Mouse (Mus musculus): ENCODE data around the gene AU040320.

Gene AU040320

DNA sequence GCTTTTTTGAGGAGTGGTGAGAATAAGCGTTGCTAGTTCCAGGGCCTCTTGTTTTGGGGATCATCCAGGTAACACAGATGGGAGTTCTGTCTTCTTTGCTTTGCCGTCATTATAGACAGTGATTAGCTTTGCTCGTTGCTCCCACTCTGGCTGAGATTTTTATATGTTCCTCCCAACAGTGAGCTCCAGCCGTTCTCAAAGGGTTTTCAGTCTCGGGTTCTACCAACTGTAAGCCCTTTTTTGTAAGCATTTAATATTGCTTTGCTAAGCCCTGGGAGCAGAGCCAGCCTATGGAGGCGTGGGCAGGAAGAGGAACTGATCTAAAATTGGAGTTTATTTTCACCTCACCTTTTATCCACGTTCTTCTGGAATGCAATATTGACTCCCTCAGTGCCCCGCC lies 29.7 kb downstream of the AU040320 start:
- no peak for DNase-seq (ENCODE audit: low read depth, low spot score)

DNA sequence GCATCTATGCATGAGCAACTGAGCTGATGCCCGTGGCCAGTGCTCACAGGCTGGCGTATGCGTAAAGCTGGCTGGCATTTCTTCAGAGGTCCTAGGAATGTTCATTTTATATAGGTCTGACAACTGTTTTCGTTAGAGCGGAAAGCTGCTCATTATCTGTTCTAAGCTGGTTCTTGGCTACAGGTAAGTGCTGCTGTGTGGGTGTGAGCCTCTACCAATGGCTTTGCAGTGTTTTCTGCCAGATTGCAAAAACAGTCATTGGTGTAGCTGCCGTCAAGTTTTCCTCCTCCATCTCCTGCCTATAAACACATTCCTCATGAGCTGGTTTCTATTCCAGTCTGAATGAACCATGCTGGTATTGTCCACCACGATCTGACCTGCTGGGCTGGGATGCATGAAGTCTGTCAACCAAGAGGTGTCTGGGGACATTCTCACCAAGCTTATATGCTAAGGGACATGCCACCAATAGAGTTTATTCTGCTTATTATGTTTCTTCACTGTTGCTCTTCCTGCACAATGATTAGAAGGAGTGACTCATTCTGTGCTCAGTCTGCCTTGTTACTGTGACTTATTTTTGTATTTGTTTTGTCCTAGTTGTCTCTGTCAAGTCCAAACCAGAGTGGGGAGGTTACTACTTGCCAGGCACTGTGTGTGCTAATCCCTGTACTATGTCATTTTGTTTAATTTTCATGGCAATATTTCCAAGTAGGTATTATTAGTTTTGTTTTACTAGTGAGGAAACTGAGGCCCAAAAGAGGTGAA lies 39.2 kb downstream of the AU040320 start:
- no peak for DNase-seq (ENCODE audit: low read depth, low spot score)

DNA sequence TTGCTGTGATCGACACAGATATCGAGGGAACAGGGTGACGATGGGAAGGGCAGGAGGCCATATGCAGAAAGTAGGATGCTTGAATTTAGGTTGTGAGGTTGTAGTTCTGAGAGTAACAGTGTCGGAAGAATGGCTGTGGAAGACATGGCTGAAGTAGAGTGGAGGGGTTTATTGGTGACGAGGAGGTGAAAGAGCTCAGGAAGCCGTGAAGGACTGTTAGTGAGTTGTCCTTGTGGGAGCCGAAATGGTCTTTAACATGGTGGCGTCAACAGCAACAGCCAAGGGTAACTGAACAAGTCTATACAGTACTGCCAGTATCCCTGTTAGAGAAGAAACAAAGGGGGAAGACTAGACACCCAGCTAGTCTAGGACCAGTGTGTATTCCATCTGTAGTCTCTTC lies 48.8 kb downstream of the AU040320 start:
- no peak for DNase-seq (ENCODE audit: low read depth, low spot score)

DNA sequence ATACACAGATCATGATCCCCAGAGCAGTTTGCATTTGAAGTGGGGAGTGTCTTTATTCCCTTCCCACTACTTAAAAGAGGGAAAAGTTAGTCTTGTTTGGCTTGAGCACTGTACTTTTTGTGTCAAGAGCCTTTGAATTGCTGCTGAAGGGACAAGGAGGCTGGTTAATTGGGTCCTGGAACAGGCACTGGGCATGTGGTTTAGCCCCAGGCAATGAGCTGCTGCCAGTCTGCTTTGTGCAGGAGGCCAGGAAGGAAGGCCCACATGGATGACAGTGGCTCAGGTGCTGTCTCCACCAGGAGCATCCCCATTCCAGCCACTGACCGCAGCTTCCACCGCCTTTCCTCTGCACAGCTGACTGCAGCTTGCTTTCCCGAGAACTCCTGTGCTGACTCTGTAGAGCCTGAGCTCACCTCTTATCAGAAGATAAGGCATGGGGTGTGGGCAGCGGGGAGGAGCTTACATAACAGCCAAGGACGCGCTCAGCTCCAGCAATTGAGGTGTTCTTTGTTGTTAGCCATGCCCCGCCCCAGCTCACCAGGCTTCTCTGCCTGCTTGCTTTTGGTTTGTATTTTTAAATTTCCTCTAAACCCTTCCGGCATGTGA lies 50.0 kb downstream of the AU040320 start:
- peak; percentile 34 for DNase-seq (ENCODE audit: low read depth, low spot score)

DNA sequence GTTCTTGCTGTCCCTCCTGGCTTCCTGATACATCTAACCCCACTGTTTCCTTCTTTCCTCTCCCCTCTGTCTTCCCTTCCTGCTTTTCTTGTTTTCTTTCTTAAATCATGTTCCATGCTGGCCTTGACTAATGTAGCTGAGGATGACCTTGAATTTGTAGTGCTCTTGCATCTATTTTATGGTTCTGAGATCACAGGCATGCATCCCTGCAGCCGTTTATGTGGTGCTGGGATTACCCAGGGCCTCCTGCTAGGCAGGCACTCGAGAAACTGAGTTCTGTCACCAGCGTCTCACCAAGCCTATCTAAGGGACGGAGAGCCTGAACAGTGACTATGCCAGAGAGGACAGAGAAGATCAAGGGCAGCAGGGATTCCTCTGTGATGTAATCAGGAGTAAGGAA lies 52.4 kb downstream of the AU040320 start:
- no peak for DNase-seq (ENCODE audit: low read depth, low spot score)

DNA sequence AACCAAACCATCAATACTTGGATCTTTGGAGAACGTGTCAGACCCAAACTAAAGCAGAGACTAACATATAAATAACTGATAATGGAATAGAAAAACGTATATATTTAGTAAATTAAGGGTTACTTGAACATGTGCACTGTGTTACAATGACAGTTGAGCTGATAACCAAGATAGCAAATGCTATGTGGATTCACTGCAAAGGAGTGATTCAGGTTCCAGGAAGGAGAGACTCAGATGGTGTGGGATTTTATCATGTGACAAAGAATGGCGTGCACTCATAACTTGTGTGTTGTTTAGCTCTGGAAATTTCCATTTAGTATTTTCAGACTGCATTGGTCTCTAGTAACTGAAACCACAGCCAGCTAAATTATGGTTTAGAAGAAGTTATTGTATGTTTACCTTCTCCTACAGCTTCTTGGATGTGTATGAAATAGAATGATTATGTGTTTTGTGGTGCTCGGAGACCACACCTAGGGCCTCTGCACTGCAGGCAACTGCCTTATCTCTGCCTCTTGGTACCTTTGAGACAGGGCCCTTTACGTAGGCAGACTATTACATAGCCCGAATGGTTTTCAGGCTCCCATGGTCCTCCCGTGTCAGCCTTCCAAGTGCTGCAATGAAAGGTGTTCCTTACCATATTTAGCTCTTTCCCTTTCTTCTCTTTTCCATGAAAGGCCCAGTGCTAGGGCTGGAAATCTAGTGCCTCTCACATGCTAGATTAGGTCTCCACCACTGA lies 53.5 kb downstream of the AU040320 start:
- no peak for DNase-seq (ENCODE audit: low read depth, low spot score)

DNA sequence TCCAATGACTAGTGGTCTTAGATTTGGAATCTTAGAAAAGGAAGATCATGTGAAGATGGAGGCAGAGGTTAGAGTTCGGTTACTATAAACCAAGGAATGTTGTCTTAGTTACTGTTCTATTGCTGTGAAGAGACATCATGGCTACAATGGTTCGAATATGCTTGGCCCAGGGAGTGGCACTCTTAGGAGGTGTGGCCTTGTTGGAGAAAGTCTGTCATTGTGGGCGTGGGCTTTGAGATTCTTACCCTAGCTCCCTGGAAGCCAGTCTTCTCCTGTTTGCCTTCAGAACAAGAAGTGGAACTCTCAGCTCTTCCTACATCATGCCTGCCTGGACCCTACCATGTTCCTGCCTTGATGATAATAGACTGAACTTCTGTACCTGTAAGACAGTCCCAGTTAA lies 57.2 kb downstream of the AU040320 start:
- peak; percentile 38 for DNase-seq (ENCODE audit: low read depth, low spot score)

DNA sequence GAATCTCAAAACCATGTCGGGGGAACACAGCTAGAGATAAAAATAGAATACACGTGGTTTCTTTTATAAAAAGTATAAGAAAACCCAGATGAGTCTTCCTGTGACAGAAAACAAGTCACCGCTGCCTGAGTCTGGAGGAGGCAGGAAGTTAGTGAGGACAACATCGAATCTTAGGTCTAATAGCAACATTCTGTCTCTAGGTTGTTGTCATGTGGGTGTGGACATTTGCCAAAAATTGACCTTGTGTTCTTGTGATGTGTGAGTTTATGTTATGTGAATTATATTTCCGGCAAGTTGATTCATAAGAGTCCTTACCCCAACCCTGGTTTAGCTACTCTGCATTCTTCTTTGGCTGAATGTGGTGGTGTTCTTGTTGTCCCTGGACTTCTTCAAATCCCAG lies 59.9 kb downstream of the AU040320 start:
- no peak for DNase-seq (ENCODE audit: low read depth, low spot score)

DNA sequence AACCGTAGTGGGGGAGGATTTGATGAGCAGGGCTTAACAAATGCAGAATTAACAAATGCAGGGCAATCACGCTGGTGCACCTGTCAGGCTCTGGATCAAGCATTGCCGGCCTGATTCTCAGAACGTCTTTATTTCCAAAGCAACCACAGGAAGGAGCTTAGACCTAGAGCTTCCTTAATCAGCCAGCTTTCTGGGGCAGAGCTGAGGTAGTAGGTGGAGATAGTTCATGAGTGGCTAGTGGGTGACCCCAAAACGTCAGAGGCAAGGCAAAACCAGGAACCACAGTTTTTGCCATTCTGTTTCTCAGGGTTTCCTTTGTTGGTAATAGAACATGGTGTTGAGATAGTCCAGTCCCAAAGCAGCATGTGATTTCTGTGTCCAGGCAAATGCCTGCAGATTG lies 61.5 kb downstream of the AU040320 start:
- DNase-seq (ENCODE audit: low read depth, low spot score) = no peak

DNA sequence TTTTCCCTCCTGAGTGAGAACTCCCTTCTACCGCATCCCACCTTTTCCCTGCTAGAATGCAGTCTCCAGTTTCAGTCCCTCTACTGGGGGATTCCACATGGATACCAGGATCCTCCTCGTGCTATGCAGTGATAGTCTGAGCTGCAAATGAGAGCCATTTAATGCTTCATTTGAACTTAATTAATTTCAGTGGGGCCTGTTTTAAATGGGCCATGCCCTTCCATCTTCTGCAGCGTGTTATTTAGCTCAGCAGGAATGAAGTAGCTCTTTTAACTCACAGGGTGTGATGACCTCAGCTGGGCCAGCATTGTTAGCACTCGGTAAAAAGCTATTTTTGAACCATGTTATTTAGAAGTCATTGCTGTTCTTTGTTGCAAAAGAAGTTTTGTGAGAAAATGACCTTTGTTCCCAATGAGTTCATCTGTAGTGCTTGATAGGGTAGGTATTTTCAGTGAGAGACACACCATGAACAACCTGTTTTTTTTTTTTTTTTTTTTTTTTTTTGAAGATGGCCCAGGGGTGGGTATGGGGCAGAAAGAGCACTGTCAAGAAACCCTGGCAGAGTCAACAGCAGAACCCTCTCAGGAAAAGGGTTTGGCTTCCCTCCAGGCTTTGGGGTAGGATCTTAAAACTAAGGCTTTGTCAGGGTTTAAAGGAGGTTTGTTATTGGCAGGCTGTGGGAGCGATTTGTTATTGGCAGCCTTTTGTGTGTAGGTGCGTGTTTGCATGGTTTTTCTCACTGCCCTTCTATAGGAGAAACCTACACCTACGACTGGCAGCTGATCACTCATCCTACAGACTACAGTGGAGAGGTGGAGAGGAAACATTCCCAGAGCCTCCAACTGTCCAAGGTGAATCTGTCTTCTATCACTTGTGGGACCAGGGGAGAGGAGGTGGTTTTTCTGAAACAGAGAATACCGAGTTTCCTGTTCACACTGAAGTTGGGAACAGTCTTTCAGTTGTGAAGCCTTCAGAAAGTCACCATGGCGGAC lies 69.8 kb downstream of the AU040320 start:
- no peak for DNase-seq (ENCODE audit: low read depth, low spot score)

DNA sequence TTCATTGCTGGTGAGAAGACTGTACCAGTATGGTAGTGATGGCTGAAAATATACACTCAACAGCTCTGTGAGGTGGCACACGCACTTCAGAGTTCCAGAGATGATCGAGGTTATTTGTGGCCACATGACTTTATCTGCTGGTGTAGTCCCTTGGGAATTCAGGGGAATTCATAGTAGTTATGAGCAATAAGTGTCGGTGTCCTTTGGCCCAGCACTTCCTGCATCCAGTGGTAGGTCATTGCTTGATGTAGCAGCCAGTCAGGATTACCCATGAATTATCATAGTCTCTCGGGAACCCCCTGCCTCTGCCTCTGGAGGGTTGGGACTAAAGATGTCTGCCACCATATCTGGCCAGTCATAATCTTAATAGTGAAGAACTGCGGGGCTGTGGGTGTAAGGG lies 70.6 kb downstream of the AU040320 start:
- no peak for DNase-seq (ENCODE audit: low read depth, low spot score)

DNA sequence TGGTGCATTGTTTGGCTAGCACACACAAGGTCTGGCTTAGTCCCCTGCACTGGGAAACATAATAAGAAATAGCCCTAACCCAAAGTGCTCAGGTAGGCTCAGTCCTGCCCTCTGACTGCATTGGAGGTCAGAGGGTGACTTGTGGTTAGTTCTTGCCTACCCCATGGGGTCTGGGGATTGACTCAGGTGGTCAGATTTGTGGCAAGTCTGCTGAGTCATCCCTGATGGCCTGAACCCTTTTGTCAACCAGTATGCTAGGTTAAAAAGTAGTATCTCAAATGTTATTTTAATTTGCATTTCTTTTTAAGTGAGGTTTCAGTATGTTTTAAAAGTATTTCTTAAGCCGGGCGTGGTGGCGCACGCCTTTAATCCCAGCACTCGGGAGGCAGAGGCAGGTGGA lies 77.8 kb downstream of the AU040320 start:
- peak; percentile 21 for DNase-seq (ENCODE audit: low read depth, low spot score)

DNA sequence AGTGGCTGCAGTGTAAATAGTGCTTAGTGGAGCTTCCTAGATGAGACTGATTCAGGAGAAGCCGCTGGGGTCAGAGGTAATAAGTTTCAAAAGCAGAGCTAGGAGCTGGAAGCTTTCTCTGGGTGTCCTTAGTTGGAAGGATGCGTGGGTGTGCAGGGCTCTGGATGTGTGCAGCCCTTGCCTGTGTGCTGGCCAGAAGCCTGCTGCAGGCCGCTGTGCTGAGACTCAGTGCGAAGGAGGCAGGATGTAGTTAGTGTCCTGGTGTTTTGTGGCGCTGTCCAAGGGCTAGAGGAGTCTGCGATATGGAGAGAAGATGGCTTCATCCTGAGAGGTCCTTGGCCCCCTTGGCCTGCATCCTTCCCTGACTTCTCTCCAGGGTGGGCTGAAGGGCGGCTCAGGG lies 85.5 kb downstream of the AU040320 start:
- DNase-seq (ENCODE audit: low read depth, low spot score) = no peak

DNA sequence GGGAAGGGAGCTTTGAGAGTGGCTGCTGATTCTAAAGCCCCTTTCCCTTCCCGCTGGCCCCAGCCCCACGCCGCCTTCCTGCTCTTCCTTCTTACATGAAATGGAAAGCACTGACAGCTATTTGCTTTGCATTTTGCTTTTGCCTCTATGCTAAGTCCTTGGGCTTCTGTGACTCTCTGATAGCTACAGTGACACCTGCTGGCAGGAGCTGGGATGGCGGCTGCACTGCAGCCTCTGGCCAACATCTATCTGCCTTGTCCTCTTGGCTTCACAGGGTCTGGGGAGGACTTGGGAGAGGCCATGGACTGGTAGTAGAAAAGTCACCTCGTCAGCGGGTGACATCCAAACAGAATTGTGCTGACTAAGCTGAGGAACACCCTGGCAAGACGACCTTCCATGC lies 86.5 kb downstream of the AU040320 start:
- DNase-seq (ENCODE audit: low read depth, low spot score) = peak; percentile 77

DNA sequence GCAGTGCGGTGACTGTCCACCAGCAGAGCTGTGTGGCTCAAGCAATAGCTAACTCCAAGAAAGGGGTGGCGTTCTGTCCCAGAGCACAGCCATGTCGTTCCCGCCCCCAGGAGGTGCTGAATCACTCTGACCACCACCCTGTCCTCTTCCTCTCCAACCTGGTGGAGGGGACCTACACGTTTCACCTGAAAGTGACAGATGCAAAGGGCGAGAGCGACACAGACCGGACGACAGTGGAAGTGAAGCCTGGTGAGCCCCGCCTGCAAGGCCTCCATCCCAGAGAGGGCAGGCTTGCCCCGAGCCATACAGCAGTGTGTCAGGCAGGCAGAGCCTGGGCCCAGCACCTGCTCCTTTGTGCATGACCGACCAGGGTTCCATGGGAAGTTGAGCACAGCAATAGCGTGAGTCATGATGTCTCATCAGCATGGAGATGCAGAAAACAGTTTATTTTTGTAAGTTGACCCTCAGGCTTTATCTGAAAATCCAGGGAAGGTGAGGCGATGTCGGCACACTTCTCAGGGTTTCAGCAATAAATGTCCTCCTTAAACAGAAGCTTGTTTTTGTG lies 87.7 kb downstream of the AU040320 start:
- DNase-seq (ENCODE audit: low read depth, low spot score) = peak; percentile 31

DNA sequence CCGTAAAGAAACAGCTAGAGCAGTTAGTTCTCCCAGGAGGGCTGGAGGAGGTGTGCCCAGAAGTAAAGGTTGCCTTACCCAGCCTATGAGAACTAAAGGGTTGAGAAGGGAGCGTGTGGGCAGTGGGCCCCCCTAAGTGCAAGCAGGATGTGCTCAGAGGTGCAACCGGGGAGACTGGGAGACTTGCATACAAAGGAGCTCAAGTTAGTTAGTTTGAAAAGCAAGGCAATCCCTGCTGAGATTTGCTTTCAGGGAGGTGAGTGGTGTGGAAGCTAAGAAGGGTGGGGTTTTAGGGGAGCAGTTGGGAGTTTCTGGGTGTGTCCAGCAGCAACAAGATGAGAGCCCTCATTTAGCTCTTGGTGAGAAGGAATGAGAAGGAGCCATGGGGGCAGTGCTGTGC lies 89.6 kb downstream of the AU040320 start:
- peak; percentile 52 for DNase-seq (ENCODE audit: low read depth, low spot score)

DNA sequence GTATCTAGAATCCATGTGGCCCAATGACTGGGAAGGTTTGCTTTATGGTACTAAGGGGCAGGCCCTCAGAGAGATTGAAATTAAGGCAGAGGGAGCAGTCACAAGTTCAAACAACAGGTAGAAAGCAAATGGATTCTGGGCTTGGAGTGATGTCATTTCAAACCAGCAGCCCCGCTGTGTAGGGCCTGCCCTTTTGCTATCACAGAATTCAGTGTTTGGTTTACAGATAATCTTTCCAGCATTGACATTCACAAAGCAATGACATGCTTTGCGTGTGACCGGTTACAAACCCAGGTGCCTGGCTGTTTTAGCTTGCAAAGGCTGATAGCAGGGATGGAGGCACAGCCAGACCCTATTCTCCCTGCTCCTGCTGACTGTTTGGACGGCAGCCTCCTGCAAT lies 92.3 kb downstream of the AU040320 start:
- DNase-seq (ENCODE audit: low read depth, low spot score) = no peak

DNA sequence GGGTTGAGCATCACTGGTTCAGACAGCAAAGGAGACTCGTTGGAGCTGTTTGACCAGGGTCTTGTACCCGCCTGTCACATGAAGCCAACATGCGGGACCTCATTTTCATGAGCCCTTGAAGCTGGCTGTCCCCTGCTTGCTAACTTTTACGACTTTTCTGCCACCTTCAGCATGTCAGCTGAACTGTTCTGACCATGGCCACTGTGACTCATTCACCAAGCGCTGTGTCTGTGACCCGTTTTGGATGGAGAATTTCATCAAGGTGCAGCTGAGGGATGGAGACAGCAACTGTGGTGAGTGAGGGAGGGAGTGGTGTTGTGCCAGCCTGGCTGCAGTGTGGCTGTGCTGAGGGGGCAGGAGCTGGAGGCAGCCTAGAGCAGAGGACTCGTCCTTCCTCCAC lies 93.6 kb downstream of the AU040320 start:
- DNase-seq (ENCODE audit: low read depth, low spot score) = no peak

DNA sequence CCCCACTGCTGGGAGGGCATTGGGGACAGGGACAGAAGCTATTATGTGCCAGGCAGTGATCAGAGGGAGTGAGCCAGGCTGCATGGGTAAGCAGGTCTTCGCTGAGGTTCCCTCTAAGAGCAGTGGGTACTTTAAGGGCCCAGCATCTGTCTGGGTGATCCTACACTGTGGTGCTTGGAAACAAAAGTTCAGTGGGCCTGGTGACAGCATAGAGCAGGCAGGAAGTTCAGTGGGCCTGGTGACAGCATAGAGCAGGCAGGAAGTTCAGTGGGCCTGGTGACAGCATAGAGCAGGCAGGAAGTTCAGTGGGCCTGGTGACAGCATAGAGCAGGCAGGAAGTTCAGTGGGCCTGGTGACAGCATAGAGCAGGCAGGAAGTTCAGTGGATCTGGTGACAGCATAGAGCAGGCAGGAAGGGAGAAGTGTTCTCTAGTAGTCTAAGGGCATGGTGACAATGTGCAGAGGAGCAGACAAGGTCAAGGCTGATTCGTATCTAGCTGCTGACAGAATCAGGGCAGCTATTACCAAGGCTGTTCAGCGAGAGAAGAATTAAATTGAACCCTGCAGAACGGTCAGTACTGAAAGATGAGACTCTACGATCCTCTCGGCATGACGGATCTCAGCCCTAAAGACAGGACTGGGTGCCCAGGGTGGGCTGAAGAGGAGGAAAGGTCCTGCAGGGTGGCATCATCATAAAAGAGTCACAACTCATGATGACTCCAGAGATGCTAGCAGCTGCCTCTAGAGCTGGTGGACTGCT lies 96.9 kb downstream of the AU040320 start:
- no peak for DNase-seq (ENCODE audit: low read depth, low spot score)

DNA sequence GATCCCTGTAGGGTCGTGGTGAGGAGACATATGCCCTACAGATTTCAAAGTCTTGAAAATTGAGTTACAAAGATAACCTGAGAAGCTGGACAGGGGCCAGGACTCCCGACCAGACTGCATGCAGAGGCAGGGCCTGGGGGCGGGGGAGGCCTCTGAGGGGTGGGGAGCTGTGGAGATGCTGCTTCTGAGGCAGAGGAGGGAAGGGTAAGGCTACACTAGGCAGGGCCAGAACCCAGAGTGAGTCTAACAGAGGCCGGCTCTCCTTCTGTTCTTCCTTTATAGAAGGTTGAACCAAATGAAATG lies 97.4 kb downstream of the AU040320 start:
- DNase-seq (ENCODE audit: low read depth, low spot score) = no peak

DNA sequence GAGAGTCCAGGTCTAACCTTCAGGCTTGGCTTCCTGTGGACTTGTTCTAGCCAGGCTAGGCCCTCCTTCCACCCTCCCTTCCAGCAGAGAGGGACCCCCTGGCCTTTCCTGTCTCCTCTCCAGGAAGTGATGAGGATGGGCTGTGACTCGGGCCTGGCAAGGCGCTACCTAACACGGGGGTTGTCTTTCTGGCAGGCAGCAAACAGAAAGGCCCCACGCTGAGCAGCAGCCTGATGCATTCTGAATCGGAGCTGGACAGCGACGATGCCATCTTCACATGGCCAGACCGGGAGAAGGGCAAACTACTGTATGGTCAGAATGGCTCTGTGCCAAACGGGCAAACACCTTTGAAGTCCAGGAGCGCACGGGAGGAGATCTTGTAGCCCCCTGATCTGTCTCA lies 99.6 kb downstream of the AU040320 start:
- no peak for DNase-seq (ENCODE audit: low read depth, low spot score)
